Mouse (Mus musculus) forelimb bud, embryonic 11.5 days (tissue): Measurements from ENCODE around the gene Uts2r.

Experiments used
- DNase-seq: peaks from one replicate; pipeline ENCODE4 v3.0.0-alpha.2; 2012; ENCODE audit warnings: low read depth, low spot score

Gene Uts2r

GRCm38 (mm10) chr11:121160636-121161346 lies 720 bp downstream of the Uts2r start:
- no peak for DNase-seq

- DNase-seq, result no peak
Measured at GRCm38 (mm10) chr11:121163751-121164150, 3.7 kb downstream of the Uts2r start.

- DNase-seq, result no peak
Measured at GRCm38 (mm10) chr11:121173203-121173602, 13.1 kb downstream of the Uts2r start.

DNA sequence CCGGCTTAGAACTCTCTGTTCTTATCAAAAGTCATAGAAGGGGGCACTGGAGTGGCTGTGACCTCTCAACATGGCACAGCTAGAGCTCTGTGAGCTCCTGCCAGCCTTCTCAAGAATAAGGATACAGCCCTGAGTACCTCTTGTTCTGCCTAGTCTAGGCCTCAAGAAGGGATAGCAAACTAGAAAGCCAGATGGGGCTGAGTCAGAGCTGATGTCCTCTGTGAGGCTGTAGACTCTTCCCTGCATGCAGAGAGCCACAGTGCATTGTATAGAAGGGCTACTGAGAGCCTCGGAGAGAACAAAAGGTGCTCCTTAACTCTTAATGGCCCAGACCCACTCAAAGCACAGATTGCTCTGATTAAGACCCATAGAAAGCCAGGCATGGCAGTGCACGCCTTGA lies 14.2 kb downstream of the Uts2r start:
- DNase-seq, result no peak

GRCm38 (mm10) chr11:121176285-121177270 lies 16.5 kb downstream of the Uts2r start:
- DNase-seq, result peak; percentile 59

DNA sequence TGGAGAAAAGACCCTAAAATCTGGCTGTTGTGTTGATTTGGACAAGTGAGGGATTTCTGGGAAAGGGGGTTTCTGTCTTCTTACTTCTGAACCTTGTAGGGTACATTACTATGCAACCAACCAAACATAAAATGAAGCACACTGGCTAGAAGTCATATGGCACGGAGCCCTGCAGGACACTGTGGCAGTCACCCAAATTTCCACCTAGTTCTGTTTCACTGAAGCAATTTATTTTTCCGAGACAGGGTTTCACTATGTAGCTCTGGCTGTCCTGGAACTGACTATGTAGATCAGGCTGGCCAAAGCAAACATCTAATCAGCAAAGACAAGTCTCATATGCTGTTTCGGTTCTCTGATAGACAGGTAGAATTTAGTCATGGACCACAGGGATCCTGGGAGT lies 29.6 kb downstream of the Uts2r start:
- DNase-seq, result no peak

DNA sequence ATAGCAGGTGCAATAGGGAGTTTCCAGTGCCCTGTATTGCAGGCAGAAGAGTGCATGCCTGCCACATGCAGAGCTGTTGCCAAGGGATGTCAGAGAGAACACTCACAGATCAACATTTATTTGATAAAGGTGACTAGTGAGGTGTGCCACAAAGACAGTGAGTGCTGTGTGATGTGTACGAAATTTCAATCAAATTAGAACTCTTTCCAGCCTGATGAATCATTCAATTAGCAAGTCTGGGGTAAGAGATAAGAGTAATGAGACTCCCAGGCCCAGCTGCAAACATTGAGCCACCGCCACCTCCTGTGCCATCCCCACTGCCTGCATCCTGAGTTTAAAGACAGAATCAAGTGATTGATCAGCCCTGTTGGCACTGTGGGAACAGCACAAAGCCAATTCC lies 32.7 kb downstream of the Uts2r start:
- DNase-seq, result no peak

DNA sequence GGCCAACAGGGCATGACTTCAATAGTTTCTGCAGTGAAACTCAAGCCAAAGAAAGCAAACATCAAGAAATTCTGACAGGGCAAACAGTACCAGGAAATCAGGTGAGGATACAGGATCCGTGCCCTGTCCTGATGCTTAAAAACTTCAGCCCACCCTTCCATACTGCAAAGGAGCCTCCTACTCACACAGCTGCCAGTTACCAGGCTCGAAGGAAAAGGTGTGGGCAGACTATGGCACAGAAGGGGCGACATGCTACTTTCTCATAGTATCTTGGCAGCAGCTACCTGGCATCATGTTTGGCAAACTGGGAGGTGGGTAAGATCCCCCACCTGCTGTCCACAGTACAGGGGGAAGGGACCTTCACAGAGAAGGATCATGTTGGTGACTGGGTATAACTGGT lies 33.3 kb downstream of the Uts2r start:
- DNase-seq, result no peak

DNA sequence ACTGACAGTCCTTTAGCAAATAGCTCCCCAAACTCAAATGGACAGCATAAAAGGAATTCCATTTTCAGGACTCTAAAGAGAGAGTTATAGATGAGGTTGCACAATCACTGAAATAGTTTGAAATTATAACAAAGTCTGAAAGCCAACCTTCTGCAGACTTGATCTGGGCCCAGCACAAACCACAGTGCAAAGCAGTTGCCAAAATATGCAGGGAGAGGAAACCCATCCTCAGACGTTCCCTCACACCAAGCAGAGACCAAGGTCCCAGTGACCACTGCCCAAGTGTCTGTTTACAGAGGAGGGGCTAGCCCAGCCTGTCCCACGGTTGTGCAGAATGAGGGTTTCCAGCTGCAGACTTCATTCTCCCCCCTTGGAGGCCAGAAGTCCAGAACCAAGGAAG lies 38.6 kb downstream of the Uts2r start:
- no peak for DNase-seq

GRCm38 (mm10) chr11:121199851-121200250 lies 39.8 kb downstream of the Uts2r start:
- DNase-seq, result no peak

GRCm38 (mm10) chr11:121200781-121201180 lies 40.7 kb downstream of the Uts2r start:
- no peak for DNase-seq

DNA sequence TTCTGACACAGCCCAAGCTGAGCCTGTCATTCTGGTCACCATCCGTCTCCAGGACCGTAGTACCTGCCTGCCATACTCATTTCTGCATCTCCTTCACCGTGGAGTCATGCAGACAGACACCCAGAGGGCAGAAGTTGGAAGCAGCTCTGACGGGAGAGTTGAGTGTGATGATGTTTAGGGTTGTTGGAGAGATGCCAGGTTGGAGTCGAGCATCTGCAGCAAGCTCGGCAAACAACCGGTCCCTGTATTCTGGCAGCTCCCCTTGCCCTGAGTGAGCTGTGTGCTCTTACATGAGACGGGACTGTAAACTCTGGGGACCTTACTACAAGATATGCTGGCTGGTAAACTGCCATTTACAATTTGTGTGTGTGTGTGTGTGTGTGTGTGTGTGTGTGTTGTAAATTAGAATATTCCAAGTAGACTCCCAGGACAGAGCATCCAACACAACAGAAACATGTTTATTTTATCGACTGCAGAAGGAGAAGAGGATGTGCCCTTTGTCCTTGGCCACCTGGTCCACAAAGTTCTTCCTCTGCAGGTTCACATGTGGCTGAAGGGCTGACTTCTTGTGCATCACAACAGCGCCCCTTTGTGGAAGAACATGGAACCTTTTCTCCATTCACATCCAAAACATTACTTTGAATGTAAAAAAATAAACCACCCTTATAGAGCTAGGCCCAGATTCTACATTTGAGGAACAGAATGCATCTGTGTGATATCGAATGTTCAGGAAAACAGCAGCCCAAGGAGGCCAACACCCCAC lies 41.5 kb downstream of the Uts2r start:
- DNase-seq, result peak; percentile 21

GRCm38 (mm10) chr11:121203859-121204160 lies 43.7 kb downstream of the Uts2r start:
- DNase-seq, result no peak

DNA sequence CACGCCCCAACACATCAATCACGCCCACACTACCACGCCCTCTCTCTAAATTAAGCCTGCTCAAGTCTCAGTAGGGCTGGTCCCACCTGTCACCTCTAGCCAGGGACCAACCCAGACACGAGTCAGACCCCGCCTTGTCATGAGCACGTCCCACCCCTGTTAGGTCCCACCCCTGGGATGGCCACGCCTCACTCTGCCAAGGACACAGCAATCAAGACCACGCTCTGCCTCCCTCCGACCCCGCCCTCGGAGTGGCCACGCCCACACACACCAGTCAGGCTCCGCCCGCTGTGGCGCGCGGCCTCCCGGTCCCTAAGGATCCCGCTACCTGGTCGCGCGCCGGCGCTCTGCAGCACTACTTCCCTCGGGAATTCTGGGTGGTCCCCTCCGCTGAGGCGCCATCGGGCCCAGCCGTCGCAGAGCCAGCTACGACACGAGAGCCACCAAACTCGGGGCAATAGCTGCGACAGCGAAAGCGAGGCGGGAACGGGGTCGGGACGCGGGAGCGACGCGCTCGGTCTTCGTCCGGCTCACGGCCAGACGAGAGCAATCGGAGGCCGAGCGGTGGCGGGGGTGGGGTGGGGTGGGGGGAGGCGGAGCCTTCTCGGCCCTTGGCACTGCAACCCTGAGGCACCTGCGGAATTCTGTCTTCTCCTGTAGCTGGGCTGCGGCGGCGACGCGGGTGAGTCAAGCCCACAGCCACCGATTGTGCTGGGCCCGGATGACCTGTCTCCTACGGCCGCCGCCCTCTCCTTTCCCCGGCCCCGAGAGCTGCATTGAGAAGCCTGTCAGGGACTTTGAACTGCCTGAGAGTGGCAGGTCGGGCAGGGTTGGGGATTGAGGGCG lies 44.3 kb downstream of the Uts2r start, which contains the start of the genes Hexdc and Ogfod3:
TSS of gene Hexdc (plus strand) at position 273 of the 846 bp plus-strand sequence.
TSS of gene Ogfod3 (minus strand) at position 551 of the 846 bp plus-strand sequence.
- DNase-seq, result peak; percentile 97
